Mouse (Mus musculus): ENCODE data around the gene Adrm1. TPM values are rescaled to one million over a fixed set of nuclear protein-coding genes. Genes with fewer than 3 reads are reported as not detected.

Gene Adrm1
- total and polyA plus RNA-seq, 3 experiments: 287 to 312 TPM; not detected in 1

DNA sequence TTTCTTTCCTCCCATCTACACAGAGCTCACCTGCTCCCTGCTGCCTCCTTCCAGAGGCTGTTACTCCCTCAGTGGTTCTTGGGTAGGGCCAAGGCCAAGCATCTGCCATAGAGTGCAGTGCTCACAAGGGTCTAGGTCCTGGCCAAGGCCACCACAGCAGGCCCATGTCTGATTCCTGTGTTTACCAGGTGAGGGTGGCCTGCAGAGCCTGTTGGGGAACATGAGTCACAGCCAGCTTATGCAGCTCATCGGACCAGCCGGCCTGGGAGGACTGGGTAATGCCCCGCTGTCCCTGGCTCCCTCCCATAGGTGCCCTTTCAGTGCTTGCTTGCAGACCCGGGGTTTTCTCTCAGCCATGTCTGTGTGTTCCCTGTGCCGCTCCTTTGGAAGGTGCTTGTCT is 2.8 kb downstream of the Adrm1 start:
- peaks cover 0 to 21% of the 10 kb centered on the region in 2 experiments; a peak in 2 of 4 replicates for H3K4me1 ChIP-seq (ENCODE audit: control insufficient read depth in 1 of 2, insufficient read depth in 2 of 2, low read length in 2 of 2)
- no peak overlapping the region for H3K4me3 ChIP-seq (ENCODE audit: control insufficient read depth in 1 of 2, insufficient read depth in 1 of 2, low read depth in 2 of 2, low read length in 2 of 2)
- no peaks in the 10 kb centered on the region for H3K9me3 ChIP-seq (replicated peaks; ENCODE audit: insufficient read depth, low read length)
- no peaks in the 10 kb centered on the region for H3K27me3 ChIP-seq (ENCODE audit: control insufficient read depth in 1 of 2, insufficient read depth in 2 of 2, low read length in 2 of 2)
- H3K36me3 ChIP-seq (ENCODE audit: control insufficient read depth in 1 of 2, insufficient read depth in 2 of 2, low read length in 2 of 2): peaks cover 4 to 8% of the 10 kb centered on the region in 2 experiments
- no peak for DNase-seq (ENCODE audit: low read depth, low spot score)
- TF ChIP-seq GATA1 (IDR thresholded peaks at IDR 0.05; ENCODE audit: low read depth, low read length) (no peak), KAT2A (conservative IDR thresholded peaks at IDR 0.05; ENCODE audit: low read depth, low read length) (no peak), CHD1 (IDR thresholded peaks at IDR 0.05; ENCODE audit: low read depth, low read length) (no peak), RCOR1 (IDR thresholded peaks at IDR 0.05; ENCODE audit: low read depth, low read length) (no peak), ELF1 (IDR thresholded peaks at IDR 0.05; ENCODE audit: low read depth, low read length) (no peak), TCF12 (IDR thresholded peaks at IDR 0.05; ENCODE audit: low read depth, low read length) (no peak), CTCF (IDR thresholded peaks at IDR 0.05 in 2 of 3, conservative IDR thresholded peaks at IDR 0.05 in 1 of 3; ENCODE audit: control insufficient read depth in 1 of 3, insufficient read depth in 1 of 3, low read depth in 2 of 3, low read length in 3 of 3, poor library complexity in 1 of 3, severe bottlenecking in 1 of 3) (no peak), MEF2A (IDR thresholded peaks at IDR 0.05; ENCODE audit: extremely low read depth, insufficient replicate concordance, low read depth, low read length, poor library complexity, severe bottlenecking) (no peak)
- peaks cover 30% of the 10 kb centered on the region for H3K79me2 ChIP-seq (ENCODE audit: control insufficient read depth, insufficient read depth, low read length, poor library complexity)
- H3K9ac ChIP-seq (ENCODE audit: control insufficient read depth, low read depth, low read length, poor library complexity, severe bottlenecking): no peak overlapping the region
- H3K27ac ChIP-seq (ENCODE audit: control insufficient read depth, low read depth, low read length): no peak overlapping the region

- Histone ChIP-seq H3K27me3 (ENCODE audit: control insufficient read depth in 1 of 2, insufficient read depth in 2 of 2, low read length in 2 of 2) (no peaks in the 10 kb centered on the region), H3K36me3 (ENCODE audit: control insufficient read depth in 1 of 2, insufficient read depth in 2 of 2, low read length in 2 of 2) (peaks cover 4 to 5% of the 10 kb centered on the region in 2 experiments), H3K4me3 (ENCODE audit: control insufficient read depth in 1 of 2, insufficient read depth in 1 of 2, low read depth in 2 of 2, low read length in 2 of 2) (no peak overlapping the region), H3K4me1 (ENCODE audit: control insufficient read depth in 1 of 2, insufficient read depth in 2 of 2, low read length in 2 of 2) (peaks cover 0 to 14% of the 10 kb centered on the region in 2 experiments; a peak in 2 of 4 replicates), H3K79me2 (ENCODE audit: control insufficient read depth, insufficient read depth, low read length, poor library complexity) (peaks cover 30% of the 10 kb centered on the region), H3K9me3 (replicated peaks; ENCODE audit: insufficient read depth, low read length) (no peaks in the 10 kb centered on the region), H3K9ac (ENCODE audit: control insufficient read depth, low read depth, low read length, poor library complexity, severe bottlenecking) (no peak overlapping the region), H3K27ac (ENCODE audit: control insufficient read depth, low read depth, low read length) (no peak overlapping the region)
- no peak for DNase-seq (ENCODE audit: low read depth, low spot score)
- no peak for TF ChIP-seq CTCF (IDR thresholded peaks at IDR 0.05 in 2 of 3, conservative IDR thresholded peaks at IDR 0.05 in 1 of 3; ENCODE audit: control insufficient read depth in 1 of 3, insufficient read depth in 1 of 3, low read depth in 2 of 3, low read length in 3 of 3, poor library complexity in 1 of 3, severe bottlenecking in 1 of 3)
- no peak for TF ChIP-seq ZMIZ1 (IDR thresholded peaks at IDR 0.05; ENCODE audit: low read depth, low read length)
- no peak for TF ChIP-seq USF2 (IDR thresholded peaks at IDR 0.05; ENCODE audit: borderline replicate concordance in 1 of 2, insufficient read depth in 1 of 2, low read depth in 1 of 2, low read length in 2 of 2)
- TF ChIP-seq NRF1 (IDR thresholded peaks at IDR 0.05; ENCODE audit: insufficient read depth, low read depth, low read length, poor library complexity, severe bottlenecking): no peak
- no peak for TF ChIP-seq SMC3 (IDR thresholded peaks at IDR 0.05; ENCODE audit: low read depth, low read length)
- TF ChIP-seq POLR2AphosphoS5 (IDR thresholded peaks at IDR 0.05; ENCODE audit: borderline replicate concordance, low read depth, low read length): no peak
- TF ChIP-seq ZNF384 (IDR thresholded peaks at IDR 0.05; ENCODE audit: low read depth, low read length): no peak
- no peak for TF ChIP-seq MAFK (IDR thresholded peaks at IDR 0.05; ENCODE audit: borderline replicate concordance, low read depth, low read length)
- no peak for TF ChIP-seq ZC3H11A (IDR thresholded peaks at IDR 0.05; ENCODE audit: low read depth, low read length)
Observed at GRCm38 (mm10) chr2:180175725-180176124, 4.4 kb downstream of the Adrm1 start.

Data from MEL (cell line).